Mouse (Mus musculus) cerebellum, adult 11 months (tissue): Measurements from ENCODE around the gene Slc17a7.
"Not testable (repeated sequence)": the region's sequence is repeated elsewhere in the genome, so short reads cannot be mapped to it uniquely, and the experiment has no call there.

Source experiments
- DNase-seq: peaks from one replicate; pipeline ENCODE4 v3.0.0; 2022

Slc17a7 gene

GRCm38 (mm10) chr7:45133446-45134159 lies 30.1 kb upstream of the Slc17a7 start:
- DNase-seq: no peak

GRCm38 (mm10) chr7:45134544-45135026 lies 29.2 kb upstream of the Slc17a7 start:
- DNase-seq: no peak

GRCm38 (mm10) chr7:45135370-45135769 lies 28.4 kb upstream of the Slc17a7 start:
- DNase-seq: no peak

- peak; percentile 90 for DNase-seq
Measured at GRCm38 (mm10) chr7:45135993-45136567, 27.7 kb upstream of the Slc17a7 start, which contains the start of the genes Gm45713 and Flt3l. Gene Gm45713, minus strand, starts transcription at chr7:45136231. Gene Flt3l, minus strand, starts transcription at chr7:45136432.

GRCm38 (mm10) chr7:45137171-45138006 lies 26.4 kb upstream of the Slc17a7 start:
- DNase-seq: no peak

GRCm38 (mm10) chr7:45138403-45138802 lies 25.3 kb upstream of the Slc17a7 start:
- DNase-seq: no peak

GRCm38 (mm10) chr7:45139904-45140723 lies 23.6 kb upstream of the Slc17a7 start:
- no peak for DNase-seq

GRCm38 (mm10) chr7:45141319-45141718 lies 22.4 kb upstream of the Slc17a7 start:
- no peak for DNase-seq

GRCm38 (mm10) chr7:45141914-45142313 lies 21.8 kb upstream of the Slc17a7 start:
- no peak for DNase-seq

GRCm38 (mm10) chr7:45144368-45145174 lies 19.2 kb upstream of the Slc17a7 start:
- no peak for DNase-seq

GRCm38 (mm10) chr7:45145460-45145859 lies 18.3 kb upstream of the Slc17a7 start:
- no peak for DNase-seq

GRCm38 (mm10) chr7:45147267-45147666 lies 16.5 kb upstream of the Slc17a7 start:
- no peak for DNase-seq

- no peak for DNase-seq
Measured at GRCm38 (mm10) chr7:45147899-45148298, 15.8 kb upstream of the Slc17a7 start.

GRCm38 (mm10) chr7:45148534-45149098 lies 15.1 kb upstream of the Slc17a7 start:
- DNase-seq: no peak

GRCm38 (mm10) chr7:45149545-45149944 lies 14.2 kb upstream of the Slc17a7 start:
- DNase-seq: no peak

GRCm38 (mm10) chr7:45150321-45150720 lies 13.4 kb upstream of the Slc17a7 start:
- no peak for DNase-seq

GRCm38 (mm10) chr7:45151303-45151702 lies 12.4 kb upstream of the Slc17a7 start:
- DNase-seq: no peak

- DNase-seq: not testable (repeated sequence)
Measured at GRCm38 (mm10) chr7:45153052-45153451, 10.7 kb upstream of the Slc17a7 start.

GRCm38 (mm10) chr7:45153586-45153985 lies 10.2 kb upstream of the Slc17a7 start:
- no peak for DNase-seq

- DNase-seq: peak; percentile 98
Measured at GRCm38 (mm10) chr7:45154096-45154992, 9.4 kb upstream of the Slc17a7 start, which contains the start of the genes Pih1d1 and Aldh16a1. Gene Pih1d1, plus strand, starts transcription at chr7:45154303. Gene Aldh16a1, minus strand, starts transcription at chr7:45154584.
